Mouse (Mus musculus) spleen, postnatal 14 days (tissue): ENCODE measurements around the gene Sall1.

Source experiments
- DNase-seq, 2 experiments: peaks; one replicate each; pipeline ENCODE4 v3.0.0; 2021 to 2022; ENCODE audit warnings: low spot score in 2 of 2

Sall1 gene

GRCm38 (mm10) chr8:89038920-89039319, 5.0 kb downstream of the Sall1 start:
- DNase-seq, result no peak

GRCm38 (mm10) chr8:89037536-89038236, 6.3 kb downstream of the Sall1 start:
- DNase-seq, result no peak

GRCm38 (mm10) chr8:89032412-89032811, 11.6 kb downstream of the Sall1 start:
- DNase-seq, result no peak

DNA sequence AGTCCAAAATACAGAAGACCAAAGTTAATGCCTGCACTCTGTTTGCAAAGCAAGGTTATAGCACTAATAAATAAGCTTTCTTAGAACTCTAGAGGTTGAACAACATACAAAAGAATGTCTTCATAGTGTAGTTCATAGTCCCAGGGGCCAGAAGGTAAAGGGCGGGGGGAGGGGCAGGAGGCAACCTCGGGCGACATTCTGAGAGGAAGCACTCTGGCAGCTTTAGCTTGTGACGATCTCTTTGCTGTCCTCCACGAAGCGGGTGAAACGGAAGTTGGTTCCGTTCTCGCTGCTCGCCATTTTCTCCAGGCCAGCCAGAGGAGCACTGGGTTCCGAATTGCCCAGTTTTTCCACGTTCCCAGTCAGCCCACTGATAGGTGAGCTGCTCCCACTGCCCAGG, 15.8 kb downstream of the Sall1 start:
- DNase-seq, result no peak

DNA sequence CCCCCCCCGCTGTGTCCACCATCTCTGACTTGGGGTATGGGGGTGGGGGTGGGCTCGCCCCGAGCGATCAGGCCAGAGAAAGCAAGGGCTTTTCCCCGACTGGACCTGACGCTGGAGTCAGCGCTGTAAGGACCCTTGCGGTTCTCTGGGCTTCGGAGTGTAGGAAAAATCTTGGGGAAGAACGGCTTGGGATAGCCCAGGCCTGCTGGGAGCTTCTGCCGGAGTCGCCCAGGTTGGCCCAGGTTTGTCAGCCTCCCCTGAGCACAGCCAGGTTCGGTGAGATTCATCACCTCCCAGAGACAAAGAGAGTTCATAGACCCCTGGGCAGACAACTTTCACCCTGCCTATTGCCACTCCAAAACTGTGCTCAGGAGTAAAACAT, 17.8 kb downstream of the Sall1 start:
- DNase-seq, result no peak

GRCm38 (mm10) chr8:89025281-89026138, 18.5 kb downstream of the Sall1 start:
- no peak for DNase-seq

DNA sequence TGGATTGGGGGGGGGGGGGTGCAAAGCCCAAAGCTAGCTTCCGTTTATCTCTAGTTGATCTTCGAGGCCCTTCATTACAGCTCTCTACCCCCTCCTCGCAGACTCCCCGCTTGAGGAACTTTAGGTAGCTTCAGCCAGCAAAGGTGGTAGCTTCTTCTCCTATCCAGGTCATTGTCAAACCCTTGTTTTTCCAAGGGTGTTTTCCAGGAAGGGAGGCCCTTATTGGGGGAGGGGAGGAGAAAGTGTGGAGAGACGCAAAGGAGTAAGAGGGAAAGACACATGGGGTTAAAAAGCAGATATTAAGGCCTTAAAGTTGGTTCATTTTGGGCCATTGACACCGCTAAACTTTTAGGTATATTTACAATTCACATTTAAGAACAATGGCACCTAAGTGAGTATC, 19.2 kb downstream of the Sall1 start:
- no peak for DNase-seq

GRCm38 (mm10) chr8:89021139-89021538, 22.8 kb downstream of the Sall1 start:
- no peak for DNase-seq

DNA sequence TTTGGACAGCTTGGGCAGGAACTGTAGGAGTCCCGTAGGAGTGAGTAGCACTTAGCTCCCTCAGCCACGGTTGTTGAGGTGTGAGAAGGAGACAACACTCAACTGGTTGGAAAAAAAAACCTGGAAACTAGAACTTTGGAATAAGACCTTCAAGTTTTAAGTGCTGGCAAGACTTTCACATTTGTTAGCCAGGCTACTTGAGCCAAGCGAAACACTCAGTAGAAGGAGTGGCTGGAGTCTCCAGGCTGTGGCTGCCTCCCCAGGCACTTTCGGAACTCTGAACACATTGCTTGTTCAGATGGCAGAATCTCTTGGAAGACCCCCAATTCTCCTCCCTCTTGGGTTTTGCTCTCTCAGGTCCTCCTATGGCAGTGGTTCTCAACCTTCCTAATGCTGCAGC, 26.1 kb downstream of the Sall1 start:
- no peak for DNase-seq

DNA sequence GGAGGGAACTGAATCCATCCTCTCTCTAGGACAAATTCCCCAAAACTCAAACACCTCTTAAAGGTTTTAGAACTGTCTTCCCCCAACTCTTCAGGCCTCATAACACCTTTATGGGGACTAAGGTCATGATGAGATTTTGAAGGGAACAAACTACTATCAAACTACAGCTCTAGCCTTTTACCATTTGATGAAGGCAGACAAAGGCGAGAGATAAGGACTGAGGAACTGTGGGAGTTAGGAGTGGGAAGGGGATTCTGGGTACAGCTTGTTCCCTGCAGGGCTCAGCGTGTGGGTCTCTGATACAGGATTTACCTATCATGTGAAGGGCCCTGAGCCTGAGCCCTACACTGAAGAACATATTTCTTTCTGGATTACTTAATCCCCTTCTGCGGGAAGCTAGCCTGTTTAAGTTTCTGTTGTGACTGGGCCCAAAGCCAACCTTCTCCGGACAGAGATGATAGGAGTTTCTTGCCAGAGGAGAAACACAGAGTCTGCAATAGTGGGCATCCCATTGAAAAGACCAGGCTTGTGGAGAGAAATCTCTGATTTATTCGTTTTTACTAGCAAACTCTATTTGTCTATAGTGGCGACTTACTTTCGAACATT, 27.4 kb downstream of the Sall1 start:
- DNase-seq, result no peak

GRCm38 (mm10) chr8:89015539-89015938, 28.4 kb downstream of the Sall1 start:
- no peak for DNase-seq

GRCm38 (mm10) chr8:89012853-89013534, 31.0 kb downstream of the Sall1 start:
- no peak for DNase-seq

GRCm38 (mm10) chr8:89012024-89012712, 31.8 kb downstream of the Sall1 start:
- DNase-seq, result no peak

- no peak for DNase-seq
Measured at GRCm38 (mm10) chr8:89008784-89009183, 35.2 kb downstream of the Sall1 start.

- DNase-seq, result no peak
Measured at GRCm38 (mm10) chr8:89007114-89007513, 36.8 kb downstream of the Sall1 start.

DNA sequence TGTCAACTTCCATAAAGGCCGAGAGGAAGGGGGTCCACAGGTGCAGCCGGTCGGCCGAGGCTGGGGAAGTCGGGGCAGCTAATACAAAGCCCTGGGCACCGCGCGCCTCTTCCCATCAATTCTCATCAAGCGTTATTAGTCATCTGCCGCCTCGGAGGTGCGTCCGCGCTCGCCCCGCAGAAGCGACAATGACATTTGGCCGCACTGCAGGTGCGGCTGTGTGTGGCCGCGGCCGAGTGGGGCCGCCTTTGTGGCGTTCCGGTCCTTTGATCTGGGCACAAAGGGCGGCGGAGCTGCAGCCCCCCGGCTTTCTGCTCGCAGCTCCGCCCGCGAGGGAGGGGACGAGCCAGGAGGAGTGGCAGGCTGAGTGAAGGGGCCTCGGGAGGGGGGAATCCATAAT, 37.5 kb downstream of the Sall1 start:
- DNase-seq, result no peak

- no peak for DNase-seq
Measured at GRCm38 (mm10) chr8:89005797-89006196, 38.2 kb downstream of the Sall1 start.

- no peak for DNase-seq
Measured at GRCm38 (mm10) chr8:89004041-89004440, 39.9 kb downstream of the Sall1 start.

- no peak for DNase-seq
Measured at GRCm38 (mm10) chr8:89003336-89003896, 40.5 kb downstream of the Sall1 start.

GRCm38 (mm10) chr8:89002128-89002527, 41.8 kb downstream of the Sall1 start:
- DNase-seq, result no peak

DNA sequence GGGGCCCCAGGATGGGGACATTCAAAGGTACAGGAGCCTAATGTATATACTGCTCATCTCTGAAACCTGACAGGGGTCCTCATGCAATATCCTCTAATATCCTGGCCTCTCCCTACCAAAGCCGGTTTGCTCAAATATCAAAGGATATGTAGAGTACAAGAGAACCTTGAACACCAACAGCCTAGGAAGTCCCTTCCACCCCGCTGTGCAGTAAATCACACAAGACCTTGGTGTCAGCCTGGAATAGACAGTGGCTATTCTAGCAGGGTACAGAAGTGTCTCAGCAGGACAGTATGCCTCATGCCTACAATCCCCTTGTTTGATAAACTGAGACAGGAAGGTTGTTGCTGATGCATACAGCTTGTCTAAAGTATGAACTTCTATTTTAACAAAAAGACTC, 46.7 kb downstream of the Sall1 start:
- no peak for DNase-seq
